Comparison of ENCODE assay signal across 8 mouse cellular contexts in genomic region chr13:67451172-67452020, GRCm38 (mm10). TPM values are rescaled to one million over a fixed set of nuclear protein-coding genes. Genes with fewer than 3 reads are reported as not detected.
A peak's percentile ranks its signal among the peaks of the same experiment; 100 is the strongest.
DNase-seq lines count a peak whose midpoint lies in the region; ATAC-seq lines count a peak whose summit lies in the region.

Gene Zfp874a (minus strand): TSS chr13:67451624.

- H3K9ac ChIP-seq in forebrain, embryonic 11.5 days (ENCODE audit: low read length): peak within 1 kb of the TSS; percentile 57
- H3K9ac ChIP-seq in heart, embryonic 16.5 days (ENCODE audit: low read length): peak within 1 kb of the TSS; percentile 84
- H3K9ac ChIP-seq in liver, embryonic 15.5 days: peak within 1 kb of the TSS; percentile 65
- H3K9ac ChIP-seq in neural tube, embryonic 12.5 days: peak within 1 kb of the TSS; percentile 53

- peak; percentile 77 to 83 for DNase-seq in CD8-positive naive resting alpha-beta T cell, adult 2 months (ENCODE audit: low read depth in 2 of 2, low spot score in 2 of 2)
- peak; percentile 81 for DNase-seq in c-Kit-positive CD71-positive TER-119-negative erythroid progenitor cells, embryonic 14.5 days (ENCODE audit: low read depth)
- peak; percentile 76 for DNase-seq in forebrain, embryonic 11.5 days (ENCODE audit: low spot score)
- peak; percentile 95 to 97 for DNase-seq in kidney, postnatal 36 days
- peak; percentile 94 for DNase-seq in telencephalon, adult 2 months (ENCODE audit: low read depth, low spot score)

- 2% methylated on average over 20 of the region's 20 CpGs for WGBS in forebrain, embryonic 11.5 days
- 1% methylated on average over 20 of the region's 20 CpGs for WGBS in heart, embryonic 16.5 days
- WGBS in liver, embryonic 15.5 days (ENCODE audit: insufficient replicate concordance): under 1% methylated on average over 20 of the region's 20 CpGs
- WGBS in neural tube, embryonic 12.5 days: 2% methylated on average over 20 of the region's 20 CpGs

- H3K27me3 ChIP-seq in forebrain, embryonic 11.5 days (ENCODE audit: control insufficient read depth, insufficient read depth, low read length): no peaks in the 10 kb centered on the region
- no peaks in the 10 kb centered on the region for H3K27me3 ChIP-seq in heart, embryonic 16.5 days (ENCODE audit: control insufficient read depth, insufficient read depth, low read length)
- no peaks in the 10 kb centered on the region for H3K27me3 ChIP-seq in liver, embryonic 15.5 days
- no peaks in the 10 kb centered on the region for H3K27me3 ChIP-seq in neural tube, embryonic 12.5 days (replicated peaks)

- no peaks in the 10 kb centered on the region for H3K4me1 ChIP-seq in forebrain, embryonic 11.5 days (replicated peaks; ENCODE audit: control insufficient read depth, insufficient read depth, low read length)
- peaks cover 3% of the 10 kb centered on the region; the same call in 1 of the 2 replicates for H3K4me1 ChIP-seq in heart, embryonic 16.5 days (ENCODE audit: control insufficient read depth, insufficient read depth, low read length)
- peaks cover 10% of the 10 kb centered on the region for H3K4me1 ChIP-seq in liver, embryonic 15.5 days (replicated peaks)
- H3K4me1 ChIP-seq in neural tube, embryonic 12.5 days: peaks cover 11% of the 10 kb centered on the region; the same call in 1 of the 2 replicates

- peak; percentile 96 for ATAC-seq in forebrain, embryonic 11.5 days (replicated peaks; ENCODE audit: low FRiP score)
- peak; percentile 96 for ATAC-seq in heart, embryonic 16.5 days (replicated peaks; ENCODE audit: extremely low read depth, insufficient read depth, low FRiP score)
- ATAC-seq in liver, embryonic 15.5 days (ENCODE audit: insufficient read depth): peak; percentile 94
- peak; percentile 96 for ATAC-seq in neural tube, embryonic 12.5 days (ENCODE audit: low FRiP score, low read depth)

- no peak within 1 kb of the TSS for H3K27ac ChIP-seq in forebrain, embryonic 11.5 days (ENCODE audit: low read depth, low read length)
- H3K27ac ChIP-seq in heart, embryonic 16.5 days (ENCODE audit: low read length): peak within 1 kb of the TSS; percentile 66
- H3K27ac ChIP-seq in liver, embryonic 15.5 days (replicated peaks): peak within 1 kb of the TSS; percentile 69
- no peak within 1 kb of the TSS for H3K27ac ChIP-seq in neural tube, embryonic 12.5 days

- H3K4me2 ChIP-seq in forebrain, embryonic 11.5 days (ENCODE audit: low read depth, low read length, severe bottlenecking): peak within 1 kb of the TSS; percentile 58
- H3K4me2 ChIP-seq in heart, embryonic 16.5 days (ENCODE audit: low read depth, low read length): peak within 1 kb of the TSS; percentile 85
- peak within 1 kb of the TSS; percentile 80 for H3K4me2 ChIP-seq in liver, embryonic 15.5 days
- peak within 1 kb of the TSS; percentile 75 for H3K4me2 ChIP-seq in neural tube, embryonic 12.5 days (replicated peaks)

- no peaks in the 10 kb centered on the region for H3K9me3 ChIP-seq in forebrain, embryonic 11.5 days (ENCODE audit: control insufficient read depth, low read length)
- H3K9me3 ChIP-seq in heart, embryonic 16.5 days (replicated peaks; ENCODE audit: control insufficient read depth, low read length): no peaks in the 10 kb centered on the region
- no peaks in the 10 kb centered on the region for H3K9me3 ChIP-seq in liver, embryonic 15.5 days (replicated peaks)
- 0 out of 2 replicates have a peak, but pooled peaks cover 4% of the 10 kb centered on the region for H3K9me3 ChIP-seq in neural tube, embryonic 12.5 days

- no peaks in the 10 kb centered on the region for H3K36me3 ChIP-seq in forebrain, embryonic 11.5 days (ENCODE audit: control insufficient read depth, insufficient read depth, low read length)
- peaks cover 8% of the 10 kb centered on the region for H3K36me3 ChIP-seq in heart, embryonic 16.5 days (ENCODE audit: control insufficient read depth, insufficient read depth)
- peaks cover 11% of the 10 kb centered on the region for H3K36me3 ChIP-seq in liver, embryonic 15.5 days (replicated peaks)
- H3K36me3 ChIP-seq in neural tube, embryonic 12.5 days: peaks cover 6% of the 10 kb centered on the region; the same call in 1 of the 2 replicates

- peak within 1 kb of the TSS; percentile 49 for H3K4me3 ChIP-seq in forebrain, embryonic 11.5 days (ENCODE audit: low read depth, low read length)
- peak within 1 kb of the TSS; percentile 71 for H3K4me3 ChIP-seq in heart, embryonic 16.5 days (ENCODE audit: low read length)
- peak within 1 kb of the TSS; percentile 69 for H3K4me3 ChIP-seq in liver, embryonic 15.5 days (replicated peaks)
- H3K4me3 ChIP-seq in neural tube, embryonic 12.5 days: peak within 1 kb of the TSS; percentile 54

RNA-seq across cellular contexts. Expression of gene Zfp874a, which starts in this region (rescaled TPM):
- polyA plus RNA-seq in forebrain, embryonic 11.5 days (2014; fragmentation: Nextera tagmentation; extraction: Ambion mirVana): 5.2 and 6.0 TPM in 2 replicates
- polyA plus RNA-seq in heart, embryonic 16.5 days (2015; fragmentation: Nextera tagmentation; extraction: Ambion mirVana): 5.5 and 6.0 TPM in 2 replicates
- 6.0 and 7.0 TPM in 2 replicates for polyA plus RNA-seq in liver, embryonic 15.5 days (2015; fragmentation: Nextera tagmentation; extraction: Ambion mirVana)
- polyA plus RNA-seq in neural tube, embryonic 12.5 days (2016; fragmentation: Nextera tagmentation; extraction: Ambion mirVana): 6.7 and 7.0 TPM in 2 replicates

Comparison
In these comparisons a context has a peak if more than half of its experiments do, and no peak if none do; other contexts are left out.
1. H3K27ac ChIP-seq: peak in heart, embryonic 16.5 days (single experiment) and liver, embryonic 15.5 days (single experiment); none in forebrain, embryonic 11.5 days (single experiment) and neural tube, embryonic 12.5 days (single experiment).
2. Peak in every context shown above with its lines, with median percentiles within 50 percentile points of each other: DNase-seq, ATAC-seq, H3K4me2 ChIP-seq, H3K4me3 ChIP-seq and H3K9ac ChIP-seq.